In genomic region chr8:61265390-61265789, GRCm38 (mm10) we compare ENCODE assay signal across 9 mouse cellular contexts. TPM values are rescaled to one million over a fixed set of nuclear protein-coding genes. Genes with fewer than 3 reads are reported as not detected.
DNase-seq lines count a peak whose midpoint lies in the region; ATAC-seq and TF ChIP-seq lines count a peak whose summit lies in the region.
"Had no signal": no experiment of that assay in that cellular context is flagged by ENCODE, and none has a peak within 500 bp of the region (broad histone marks: within the 10 kb centered on the region; RNA-seq: fewer than 3 reads in every experiment).

No protein-coding gene starts in this region.

- H3K4me1 ChIP-seq in forebrain, postnatal 0 days (ENCODE audit: insufficient read depth), result peaks cover 6% of the 10 kb centered on the region; the same call in 1 of the 2 replicates
- peaks cover 22% of the 10 kb centered on the region for H3K4me1 ChIP-seq in forebrain, embryonic 16.5 days (replicated peaks; ENCODE audit: control insufficient read depth, insufficient read depth, low read length)
- 0 out of 2 replicates have a peak, but pooled peaks cover 8% of the 10 kb centered on the region for H3K4me1 ChIP-seq in heart, postnatal 0 days (ENCODE audit: control insufficient read depth, insufficient read depth)

- H3K4me2 ChIP-seq in forebrain, postnatal 0 days (ENCODE audit: low read depth), result no peak overlapping the region
- H3K4me2 ChIP-seq in forebrain, embryonic 16.5 days (ENCODE audit: low read length), result no peak overlapping the region
- no peak overlapping the region for H3K4me2 ChIP-seq in heart, postnatal 0 days (ENCODE audit: low read depth, low read length)
- H3K4me2 ChIP-seq: embryonic facial prominence, embryonic 12.5 days had no signal

- no peaks in the 10 kb centered on the region for H3K27me3 ChIP-seq in forebrain, postnatal 0 days (ENCODE audit: insufficient read depth, low read length)
- no peaks in the 10 kb centered on the region for H3K27me3 ChIP-seq in forebrain, embryonic 16.5 days (replicated peaks; ENCODE audit: control insufficient read depth, insufficient read depth, low read length)
- H3K27me3 ChIP-seq in heart, postnatal 0 days (ENCODE audit: control insufficient read depth, insufficient read depth, low read length), result no peaks in the 10 kb centered on the region
- H3K27me3 ChIP-seq: embryonic facial prominence, embryonic 12.5 days had no signal

- no peak for ATAC-seq in forebrain, postnatal 0 days
- ATAC-seq in forebrain, embryonic 16.5 days, result no peak; the same call in 1 of the 2 replicates
- ATAC-seq in heart, postnatal 0 days (ENCODE audit: insufficient read depth, low read depth), result no peak

- peak; percentile 57 for DNase-seq in forebrain, postnatal 0 days
- peak; percentile 20 for DNase-seq in retina, adult 2 months (ENCODE audit: low read depth, low spot score)
- no peak for DNase-seq in retina, embryonic 14.5 days (ENCODE audit: low spot score)
- DNase-seq in heart, postnatal 0 days (ENCODE audit: low spot score), result peak; percentile 54
- peak; percentile 81 for DNase-seq in lung, postnatal 14 days
- DNase-seq in spleen, postnatal 14 days (ENCODE audit: low spot score in 2 of 2), result no peak
- no peak for DNase-seq in thymus, adult 18-20 months

- TF ChIP-seq CTCF in forebrain, postnatal 0 days (IDR thresholded peaks at IDR 0.05; ENCODE audit: low read depth), result no peak
- no peak for TF ChIP-seq CTCF in heart, postnatal 0 days (IDR thresholded peaks at IDR 0.05; ENCODE audit: low read depth)

- H3K27ac ChIP-seq in forebrain, postnatal 0 days (ENCODE audit: low read depth, low read length), result no peak overlapping the region
- H3K27ac ChIP-seq in forebrain, embryonic 16.5 days (ENCODE audit: low read length), result no peak overlapping the region
- H3K27ac ChIP-seq in heart, postnatal 0 days (ENCODE audit: low read depth), result no peak overlapping the region
- H3K27ac ChIP-seq: embryonic facial prominence, embryonic 12.5 days had no signal

- no peak for TF ChIP-seq EP300 in heart, postnatal 0 days (IDR thresholded peaks at IDR 0.05; ENCODE audit: low read depth)

- H3K36me3 ChIP-seq in forebrain, postnatal 0 days (ENCODE audit: insufficient read depth), result no peaks in the 10 kb centered on the region
- no peaks in the 10 kb centered on the region for H3K36me3 ChIP-seq in forebrain, embryonic 16.5 days (ENCODE audit: control insufficient read depth, insufficient read depth)
- H3K36me3 ChIP-seq in heart, postnatal 0 days (replicated peaks; ENCODE audit: control insufficient read depth, insufficient read depth, low read length), result no peaks in the 10 kb centered on the region
- H3K36me3 ChIP-seq: embryonic facial prominence, embryonic 12.5 days had no signal

- H3K9ac ChIP-seq in forebrain, postnatal 0 days, result no peak overlapping the region
- H3K9ac ChIP-seq in forebrain, embryonic 16.5 days (replicated peaks; ENCODE audit: low read depth, low read length), result no peak overlapping the region
- no peak overlapping the region for H3K9ac ChIP-seq in heart, postnatal 0 days (replicated peaks; ENCODE audit: low read depth, low read length)
- H3K9ac ChIP-seq: embryonic facial prominence, embryonic 12.5 days had no signal

- H3K9me3 ChIP-seq in forebrain, postnatal 0 days (ENCODE audit: low read length), result no peaks in the 10 kb centered on the region
- no peaks in the 10 kb centered on the region for H3K9me3 ChIP-seq in forebrain, embryonic 16.5 days (ENCODE audit: control insufficient read depth, low read length)
- H3K9me3 ChIP-seq in heart, postnatal 0 days (replicated peaks; ENCODE audit: control insufficient read depth, low read length), result no peaks in the 10 kb centered on the region
- H3K9me3 ChIP-seq: embryonic facial prominence, embryonic 12.5 days had no signal

- 52% methylated on average over 5 of the region's 5 CpGs for WGBS in forebrain, postnatal 0 days
- 44% methylated on average over 5 of the region's 5 CpGs for WGBS in forebrain, embryonic 16.5 days
- WGBS in heart, postnatal 0 days, result 36% methylated on average over 5 of the region's 5 CpGs

- H3K4me3 ChIP-seq in forebrain, postnatal 0 days (ENCODE audit: low read depth, low read length), result no peak overlapping the region
- H3K4me3 ChIP-seq in forebrain, embryonic 16.5 days (replicated peaks; ENCODE audit: low read length), result no peak overlapping the region
- H3K4me3 ChIP-seq in heart, postnatal 0 days (ENCODE audit: low read depth, low read length), result no peak overlapping the region
- H3K4me3 ChIP-seq: embryonic facial prominence, embryonic 12.5 days had no signal

RNA-seq across cellular contexts. Expression of gene Sh3rf1, which starts 41.7 kb away (rescaled TPM):
- total RNA-seq in forebrain, postnatal 0 days (2014; rRNA removed), result 28.5 and 35.4 TPM in 2 replicates
- 18.3 and 27.3 TPM in 2 replicates for polyA plus RNA-seq in forebrain, postnatal 0 days (2015; fragmentation: Nextera tagmentation; extraction: Ambion mirVana)
- 30.4 and 33.6 TPM in 2 replicates for polyA plus RNA-seq in forebrain, embryonic 16.5 days (2015; fragmentation: Nextera tagmentation; extraction: Ambion mirVana)
- total RNA-seq in heart, postnatal 0 days (2014; rRNA removed; ENCODE audit: low replicate concordance), result 3.3 and 8.9 TPM in 2 replicates
- 2.4 and 2.7 TPM in 2 replicates for polyA plus RNA-seq in heart, postnatal 0 days (2015; fragmentation: Nextera tagmentation; extraction: Ambion mirVana)

Comparison
In these comparisons a context has a peak if more than half of its experiments do, and no peak if none do; other contexts are left out.
1. DNase-seq: peak in forebrain, postnatal 0 days (single experiment), retina, adult 2 months (single experiment), heart, postnatal 0 days (single experiment) and lung, postnatal 14 days (single experiment); none in retina, embryonic 14.5 days (single experiment), spleen, postnatal 14 days (0 of 2) and thymus, adult 18-20 months (0 of 2).